Mouse (Mus musculus): Measurements from ENCODE around the gene Sec16a. TPM values are rescaled to one million over a fixed set of nuclear protein-coding genes. Genes with fewer than 3 reads are reported as not detected.

Sec16a gene
- total RNA-seq, 2 experiments from 2014 or later, result 50.6 to 50.9 TPM

- no peak; the same call in 1 of the 2 replicates for TF ChIP-seq CTCF (IDR thresholded peaks at IDR 0.05)
- Histone ChIP-seq H3K4me3 (no peak overlapping the region), H3K27ac (no peak overlapping the region)
- DNase-seq (ENCODE audit: extremely low spot score in 1 of 2, low spot score in 2 of 2), result no peak
- intact Hi-C loops (cut with DNase I), result no loop called here
Measured at GRCm38 (mm10) chr2:26429851-26430250, 15.2 kb downstream of the Sec16a start.

DNA sequence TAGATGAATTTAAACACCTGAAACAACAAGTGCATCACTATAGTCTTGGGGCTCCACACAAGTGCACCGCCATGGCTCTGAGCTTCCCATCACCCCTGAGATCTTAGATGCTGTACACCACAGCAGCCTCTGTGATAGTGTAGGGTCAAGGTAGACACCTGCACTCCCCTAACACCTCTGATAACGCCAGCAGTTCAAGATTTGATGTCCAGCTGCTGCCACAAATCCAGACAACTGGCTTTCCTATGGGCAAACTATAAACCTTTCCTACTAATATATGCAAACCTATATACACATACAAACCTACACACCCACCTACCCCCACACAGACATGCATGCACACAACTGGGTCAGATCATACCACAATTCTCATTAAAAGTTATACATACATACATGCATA is 20.5 kb downstream of the Sec16a start:
- intact Hi-C loops (cut with DNase I), result no loop called here
- Histone ChIP-seq H3K27ac (no peak overlapping the region), H3K4me3 (no peak overlapping the region)
- no peak for DNase-seq (ENCODE audit: extremely low spot score in 1 of 2, low spot score in 2 of 2)
- TF ChIP-seq CTCF (IDR thresholded peaks at IDR 0.05), result no peak

- TF ChIP-seq CTCF (IDR thresholded peaks at IDR 0.05), result no peak
- no peak for DNase-seq (ENCODE audit: extremely low spot score in 1 of 2, low spot score in 2 of 2)
- no peak overlapping the region for H3K27ac ChIP-seq
- no peak overlapping the region for H3K4me3 ChIP-seq
- intact Hi-C loops (cut with DNase I), result no loop called here
Measured at GRCm38 (mm10) chr2:26423086-26423485, 21.9 kb downstream of the Sec16a start.

- H3K4me3 ChIP-seq, result no peak overlapping the region
- no peak for DNase-seq (ENCODE audit: extremely low spot score in 1 of 2, low spot score in 2 of 2)
- no peak overlapping the region for H3K27ac ChIP-seq
- intact Hi-C loops (cut with DNase I), result no loop called here
- no peak for TF ChIP-seq CTCF (IDR thresholded peaks at IDR 0.05)
Measured at GRCm38 (mm10) chr2:26421969-26422368, 23.0 kb downstream of the Sec16a start.

GRCm38 (mm10) chr2:26418120-26418519 is 26.9 kb downstream of the Sec16a start:
- no peak for TF ChIP-seq CTCF (IDR thresholded peaks at IDR 0.05)
- DNase-seq (ENCODE audit: extremely low spot score in 1 of 2, low spot score in 2 of 2), result no peak
- H3K4me3 ChIP-seq, result no peak overlapping the region
- H3K27ac ChIP-seq, result no peak overlapping the region
- intact Hi-C loops (cut with DNase I), result no loop called here

DNA sequence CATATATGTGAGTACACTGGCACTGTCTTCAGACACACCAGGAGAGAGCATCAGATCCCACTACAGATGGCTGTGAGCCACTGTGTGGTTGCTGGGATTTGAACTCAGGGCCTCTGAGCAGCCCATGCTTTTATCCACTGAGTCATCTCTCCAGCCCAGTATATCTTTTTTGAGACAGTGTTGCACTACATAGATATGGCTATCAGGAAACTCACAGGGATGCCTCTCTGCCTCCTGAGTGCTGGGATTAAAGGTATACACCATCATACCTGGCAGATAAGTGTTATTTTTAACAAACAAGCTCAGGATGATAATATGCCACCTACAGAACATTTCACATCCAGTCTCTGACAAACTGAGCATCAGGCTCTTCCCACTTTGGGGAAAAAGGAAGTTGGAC is 27.9 kb downstream of the Sec16a start:
- no peak for TF ChIP-seq CTCF (IDR thresholded peaks at IDR 0.05)
- Histone ChIP-seq H3K27ac (no peak overlapping the region), H3K4me3 (no peak overlapping the region)
- DNase-seq (ENCODE audit: extremely low spot score in 1 of 2, low spot score in 2 of 2), result no peak
- intact Hi-C loops (cut with DNase I), result no loop called here

GRCm38 (mm10) chr2:26410931-26411411 is 34.0 kb downstream of the Sec16a start:
- peak overlapping the region; percentile 94 for H3K27ac ChIP-seq
- intact Hi-C loops (cut with DNase I), result no loop called here

GRCm38 (mm10) chr2:26410091-26410490 is 34.9 kb downstream of the Sec16a start:
- no peak for TF ChIP-seq CTCF (IDR thresholded peaks at IDR 0.05)
- H3K27ac ChIP-seq, result peak overlapping the region; percentile 94
- intact Hi-C loops (cut with DNase I), result no loop called here
- H3K4me3 ChIP-seq, result no peak overlapping the region
- no peak for DNase-seq (ENCODE audit: extremely low spot score in 1 of 2, low spot score in 2 of 2)

More at GRCm38 (mm10) chr2:26410931-26411411, 34.0 kb downstream of the Sec16a start:
- no peak for TF ChIP-seq CTCF (IDR thresholded peaks at IDR 0.05)
- H3K4me3 ChIP-seq, result no peak overlapping the region
- no peak for DNase-seq (ENCODE audit: extremely low spot score in 1 of 2, low spot score in 2 of 2)

- TF ChIP-seq CTCF (IDR thresholded peaks at IDR 0.05), result no peak
- Histone ChIP-seq H3K27ac (peak overlapping the region; percentile 94; the same call in 1 of the 2 replicates), H3K4me3 (peak overlapping the region; percentile 94)
- no peak for DNase-seq (ENCODE audit: extremely low spot score in 1 of 2, low spot score in 2 of 2)
- intact Hi-C loops (cut with DNase I), result loop anchor here (5.0 kb wide), 1 partner anchor 153 kb away; no protein-coding TSS in a partner anchor
Measured at GRCm38 (mm10) chr2:26409362-26409761, 35.7 kb downstream of the Sec16a start.

DNA sequence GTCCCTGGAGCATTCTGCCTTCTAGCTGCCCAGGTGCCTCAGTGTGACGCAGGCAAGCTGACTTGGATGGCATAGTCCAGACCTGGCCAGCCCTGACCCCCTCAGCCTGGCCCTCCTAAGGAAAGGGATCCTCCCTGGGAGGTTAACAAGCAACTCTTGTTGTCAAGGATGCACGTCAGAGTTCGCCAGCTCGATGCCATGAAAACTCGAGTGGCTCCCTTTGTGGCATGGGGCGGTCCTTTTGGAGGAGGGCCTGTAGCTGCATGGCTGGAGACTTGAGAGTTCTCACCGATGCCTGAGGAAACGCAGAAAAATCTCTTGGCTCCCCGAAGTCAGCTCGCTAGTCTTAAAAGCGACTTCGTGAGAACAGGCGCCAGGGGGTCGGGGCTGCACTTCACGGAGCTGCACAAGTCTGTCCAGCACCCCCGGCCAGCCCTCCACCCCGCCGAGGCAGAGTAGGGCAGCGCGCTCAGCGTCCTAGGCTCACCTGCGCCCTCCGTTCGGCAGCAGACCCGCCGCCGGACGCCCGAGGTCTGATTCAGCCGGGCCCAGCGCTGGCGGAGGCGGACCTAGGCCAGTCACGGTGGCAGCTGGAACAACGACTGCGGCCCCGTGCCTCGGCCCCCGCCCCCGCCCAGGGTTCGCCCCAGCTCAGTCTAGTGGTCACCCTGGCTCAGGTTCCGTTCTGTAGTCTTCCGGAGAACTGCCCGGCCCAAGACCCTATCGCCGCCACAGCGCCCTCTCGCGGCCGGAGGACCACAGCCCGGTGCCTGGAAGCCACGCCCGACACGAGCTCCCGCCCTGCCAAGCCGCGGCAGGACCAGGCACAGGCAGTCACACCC is 36.3 kb downstream of the Sec16a start, which contains the start of gene Inpp5e:
Gene Inpp5e, minus strand, starts transcription at position 689 of the 842 bp plus-strand sequence.
- intact Hi-C loops (cut with DNase I), result loop anchor here (5.0 kb wide), 1 partner anchor 154 kb away; no protein-coding TSS in a partner anchor

DNA sequence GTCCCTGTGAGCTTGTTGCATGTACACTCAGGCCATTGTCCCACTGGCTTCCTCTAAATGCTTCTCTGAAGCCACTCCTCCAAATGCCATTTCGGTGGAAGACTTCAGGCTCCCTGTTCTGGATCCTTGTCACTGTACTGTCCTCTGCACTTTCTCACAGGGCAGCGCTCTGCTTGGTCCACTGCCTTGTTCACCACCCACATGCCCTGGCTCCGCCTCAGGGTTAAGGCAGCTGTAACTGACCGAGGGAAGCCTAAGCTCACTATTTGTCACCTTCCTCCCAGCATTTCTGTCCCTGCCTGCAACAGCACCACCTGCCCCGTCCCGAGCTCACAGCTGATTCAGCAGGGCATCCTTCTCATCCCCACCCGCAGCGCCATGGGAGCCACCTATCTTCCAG is 41.7 kb downstream of the Sec16a start:
- intact Hi-C loops (cut with DNase I), result no loop called here
- no peak for DNase-seq (ENCODE audit: extremely low spot score in 1 of 2, low spot score in 2 of 2)

More for the DNA sequence above, 36.3 kb downstream of the Sec16a start, which contains the start of gene Inpp5e:
- Histone ChIP-seq H3K4me3 (peak within 1 kb of the TSS; percentile 94), H3K27ac (peak within 1 kb of the TSS; percentile 94)
- peak; percentile 96 for TF ChIP-seq CTCF (IDR thresholded peaks at IDR 0.05)
- peak; percentile 96 to 99 for DNase-seq (ENCODE audit: extremely low spot score in 1 of 2, low spot score in 2 of 2)

DNA sequence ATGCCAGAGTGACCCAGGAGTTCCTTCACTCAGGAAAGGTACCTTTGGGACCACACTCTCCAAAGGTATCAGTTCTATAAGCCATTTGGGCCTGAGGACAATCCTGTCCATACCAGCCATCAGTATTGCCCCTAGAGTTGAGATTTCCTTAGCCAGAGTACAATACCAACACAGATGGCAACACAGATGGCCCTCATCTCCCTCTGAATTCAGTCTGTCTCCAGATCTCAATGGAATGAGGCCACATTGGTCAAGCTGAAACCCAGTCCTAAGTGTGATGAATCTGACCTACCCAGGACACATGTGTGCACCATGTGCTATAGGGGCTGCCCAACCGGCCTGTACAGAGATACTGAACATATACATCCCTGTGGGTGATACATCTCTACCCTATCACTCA is 42.8 kb downstream of the Sec16a start:
- Histone ChIP-seq H3K4me3 (no peak overlapping the region), H3K27ac (no peak overlapping the region)
- no peak for TF ChIP-seq CTCF (IDR thresholded peaks at IDR 0.05)
- intact Hi-C loops (cut with DNase I), result no loop called here
- DNase-seq (ENCODE audit: extremely low spot score in 1 of 2, low spot score in 2 of 2), result no peak

More for the DNA sequence above, 41.7 kb downstream of the Sec16a start:
- no peak for TF ChIP-seq CTCF (IDR thresholded peaks at IDR 0.05)
- Histone ChIP-seq H3K27ac (no peak overlapping the region), H3K4me3 (no peak overlapping the region)

Data from left cerebral cortex, adult 2 months (tissue).